Mouse (Mus musculus) forebrain, postnatal 0 days (tissue): ENCODE data around the gene Arpc2. TPM values are rescaled to one million over a fixed set of nuclear protein-coding genes. Genes with fewer than 3 reads are reported as not detected.

ENCODE experiments used
- ATAC-seq: fragments of 200-750 bp; cut with Nextera tagmentation; 2 replicates; pipeline ENCODE4 v1.8.0; 2017; ENCODE audit warnings: mild to moderate bottlenecking, moderate library complexity
- DNase-seq: peaks from one replicate; pipeline ENCODE4 v3.0.0-alpha.2; 2015
- H3K27ac ChIP-seq: fragments of 300-500 bp; sonication (generic); 2 replicates; pipeline ENCODE4 v1.5.1; 2014; ENCODE audit warnings: low read depth, mild to moderate bottlenecking, antibody characterized with exemption, low read length, moderate library complexity, mixed read lengths
- H3K27me3 ChIP-seq: fragments of 300-500 bp; sonication (generic); 2 replicates; pipeline ENCODE4 v1.6.1; 2014; ENCODE audit warnings: mild to moderate bottlenecking, low read length, mixed read lengths; ENCODE audit not compliant: insufficient read depth
- H3K36me3 ChIP-seq: fragments of 300-500 bp; sonication (generic); 2 replicates; pipeline ENCODE4 v1.6.1; 2014; ENCODE audit warnings: mild to moderate bottlenecking, moderate library complexity; ENCODE audit not compliant: insufficient read depth
- H3K4me1 ChIP-seq: fragments of 300-500 bp; sonication (generic); 2 replicates; pipeline ENCODE4 v1.6.1; 2014; ENCODE audit warnings: antibody characterized with exemption; ENCODE audit not compliant: insufficient read depth
- H3K4me2 ChIP-seq: fragments of 300-500 bp; sonication (generic); 2 replicates; pipeline ENCODE4 v1.6.1; 2014; ENCODE audit warnings: low read depth, mild to moderate bottlenecking, moderate library complexity
- H3K4me3 ChIP-seq: fragments of 300-500 bp; sonication (generic); 2 replicates; pipeline ENCODE4 v1.5.1; 2014; ENCODE audit warnings: low read depth, low read length, mixed read lengths
- H3K9ac ChIP-seq: fragments of 300-500 bp; sonication (generic); 2 replicates; pipeline ENCODE4 v1.6.1; 2014; ENCODE audit warnings: mild to moderate bottlenecking
- H3K9me3 ChIP-seq: fragments of 300-500 bp; sonication (generic); 2 replicates; pipeline ENCODE4 v1.6.1; 2016; ENCODE audit warnings: low read length
- CTCF ChIP-seq: sonication (generic); IDR thresholded peaks from 2 replicates; pipeline ENCODE4 v1.5.1; 2016; ENCODE audit warnings: antibody characterized with exemption, control low read depth, low read depth
- WGBS: fragments of 180-500 bp; shearing (Covaris S2); extraction: QIAGEN DNeasy Blood & Tissue Kit; methylation state at CpG from one replicate; pipeline ENCODE4 v1.1.7; 2014; 5-methylcytosine and 5-hydroxymethylcytosine counted together
- polyA plus RNA-seq: library from polyadenylated mRNA; unstranded; fragments of >200 nt; fragmentation: Nextera tagmentation; extraction: Ambion mirVana; gene quantifications from 2 replicates; pipeline ENCODE4 v1.2.1, GENCODE M21; 2015
- total RNA-seq: library from RNA; depleted of rRNA; stranded (reverse); fragments of >200 nt; gene quantifications from 2 replicates; pipeline ENCODE4 v1.2.3, GENCODE M21; 2014

Gene Arpc2
- total and polyA plus RNA-seq, 2 experiments from 2014 or later = 241 to 541 TPM

DNA sequence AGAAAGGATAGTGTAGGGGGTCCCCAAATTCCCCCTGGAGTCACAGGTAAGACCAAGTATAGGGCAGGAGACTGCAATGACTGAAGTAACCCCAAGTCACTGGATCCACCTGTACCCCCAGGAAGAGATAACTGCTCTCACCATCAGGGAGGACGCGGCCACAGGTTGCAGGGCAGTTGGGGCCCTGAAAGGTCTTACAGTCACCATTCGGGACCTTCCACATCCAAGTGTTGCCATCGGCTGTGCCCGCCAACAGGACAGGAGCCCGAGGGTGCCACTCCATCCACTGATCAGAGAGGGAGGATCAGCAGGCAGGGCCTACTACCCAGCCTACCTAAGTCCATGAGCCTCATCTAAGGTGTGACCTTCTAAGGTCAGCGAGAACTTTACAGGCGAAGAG lies 46.0 kb downstream of the Arpc2 start:
- H3K4me3 ChIP-seq = no peak overlapping the region
- ATAC-seq (no peak), DNase-seq (no peak)
- no peak overlapping the region for H3K9ac ChIP-seq
- H3K4me1 ChIP-seq = 0 out of 2 replicates have a peak, but pooled peaks cover 4% of the 10 kb centered on the region
- H3K27me3 ChIP-seq = no peaks in the 10 kb centered on the region
- WGBS = 97% methylated on average over 8 of the region's 8 CpGs
- no peak for TF ChIP-seq CTCF
- no peak overlapping the region for H3K27ac ChIP-seq
- H3K4me2 ChIP-seq = no peak overlapping the region
- peaks cover 39% of the 10 kb centered on the region for H3K36me3 ChIP-seq
- H3K9me3 ChIP-seq = no peaks in the 10 kb centered on the region

DNA sequence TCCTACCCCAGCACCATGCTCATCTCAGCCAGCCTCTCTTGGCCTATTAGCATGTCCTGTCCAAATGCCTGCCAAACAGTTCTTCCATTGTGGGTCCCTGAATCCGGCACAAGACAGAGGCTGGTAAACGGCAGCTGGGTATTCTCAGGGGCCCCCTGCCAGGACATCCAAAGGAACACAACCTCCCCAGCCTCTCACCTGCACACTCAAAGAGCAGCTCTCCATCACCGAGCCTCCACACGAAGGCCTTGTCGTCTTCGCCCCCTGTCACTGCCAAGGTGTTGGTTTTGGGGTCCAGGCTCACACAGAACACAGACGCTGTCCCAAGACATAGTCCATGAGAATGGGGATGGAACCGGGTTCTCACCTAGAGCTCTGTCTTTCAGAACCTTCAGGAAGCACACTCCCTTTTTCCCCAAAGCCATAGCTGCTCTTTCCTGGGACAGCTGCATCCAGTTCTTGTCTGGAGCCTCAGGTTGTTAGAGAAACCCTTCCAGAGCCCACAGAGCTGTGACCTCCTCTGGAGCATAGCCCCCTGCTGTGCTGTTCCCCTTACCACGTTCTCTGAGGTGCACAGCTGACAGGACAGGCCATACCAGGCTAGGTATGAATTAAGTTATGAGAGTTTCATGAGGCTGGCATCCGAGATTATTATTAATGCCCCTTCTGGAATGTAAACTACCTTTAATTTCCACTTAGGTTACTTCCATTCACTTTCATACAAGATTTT lies 47.2 kb downstream of the Arpc2 start:
- Histone ChIP-seq H3K4me3 (no peak overlapping the region), H3K9me3 (no peaks in the 10 kb centered on the region), H3K27ac (no peak overlapping the region), H3K36me3 (peaks cover 39% of the 10 kb centered on the region), H3K27me3 (no peaks in the 10 kb centered on the region), H3K9ac (no peak overlapping the region), H3K4me1 (0 out of 2 replicates have a peak, but pooled peaks cover 4% of the 10 kb centered on the region), H3K4me2 (peak overlapping the region; percentile 83; the same call in 1 of the 2 replicates)
- ATAC-seq = no peak
- WGBS = 88% methylated on average over 10 of the region's 10 CpGs
- no peak for DNase-seq
- no peak for TF ChIP-seq CTCF

DNA sequence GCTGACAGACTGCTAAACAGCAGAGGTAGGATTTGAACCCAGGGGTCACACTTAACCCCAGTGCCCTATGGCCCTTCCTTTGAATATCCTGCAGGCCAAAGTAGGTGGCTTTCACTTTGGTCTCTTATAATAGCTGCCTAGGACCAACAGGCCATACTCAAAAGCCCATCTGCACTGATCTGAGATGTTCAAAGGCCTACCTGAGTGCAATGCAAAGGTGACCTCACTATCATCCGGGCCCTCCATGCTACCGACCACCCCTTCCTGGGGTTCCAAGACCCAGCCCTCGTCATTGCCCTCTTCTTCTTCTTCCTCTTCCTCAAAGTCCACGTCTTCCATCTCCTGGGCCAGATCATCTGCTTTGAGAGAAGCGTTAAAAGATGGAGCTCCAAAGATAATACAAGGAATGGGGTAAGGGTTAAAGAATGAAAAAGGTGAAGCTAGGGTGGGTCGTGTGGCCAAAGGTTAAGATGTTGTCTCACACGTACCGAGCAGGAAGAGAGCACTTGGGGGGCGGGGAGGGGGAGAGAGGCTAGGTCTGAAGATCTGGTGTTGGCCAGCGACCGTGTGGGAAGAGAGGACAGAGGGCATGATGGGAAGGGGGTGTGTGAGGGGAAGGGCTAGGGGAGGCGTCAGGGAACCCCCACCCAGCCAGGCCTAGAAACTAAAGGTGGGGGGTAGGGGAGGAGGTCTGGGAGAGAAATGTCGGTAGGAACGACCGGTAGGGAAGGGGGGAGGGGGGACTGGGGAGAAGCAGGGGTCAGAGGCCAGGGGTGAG lies 48.0 kb downstream of the Arpc2 start:
- Histone ChIP-seq H3K9ac (peak overlapping the region; percentile 81), H3K4me1 (0 out of 2 replicates have a peak, but pooled peaks cover 4% of the 10 kb centered on the region), H3K27me3 (no peaks in the 10 kb centered on the region), H3K9me3 (no peaks in the 10 kb centered on the region), H3K4me3 (peak overlapping the region; percentile 75), H3K27ac (peak overlapping the region; percentile 68), H3K36me3 (peaks cover 40% of the 10 kb centered on the region), H3K4me2 (peak overlapping the region; percentile 83)
- WGBS = 17% methylated on average over 14 of the region's 15 CpGs
- peak; percentile 49 for DNase-seq
- peak; percentile 42 for ATAC-seq
- TF ChIP-seq CTCF = no peak

DNA sequence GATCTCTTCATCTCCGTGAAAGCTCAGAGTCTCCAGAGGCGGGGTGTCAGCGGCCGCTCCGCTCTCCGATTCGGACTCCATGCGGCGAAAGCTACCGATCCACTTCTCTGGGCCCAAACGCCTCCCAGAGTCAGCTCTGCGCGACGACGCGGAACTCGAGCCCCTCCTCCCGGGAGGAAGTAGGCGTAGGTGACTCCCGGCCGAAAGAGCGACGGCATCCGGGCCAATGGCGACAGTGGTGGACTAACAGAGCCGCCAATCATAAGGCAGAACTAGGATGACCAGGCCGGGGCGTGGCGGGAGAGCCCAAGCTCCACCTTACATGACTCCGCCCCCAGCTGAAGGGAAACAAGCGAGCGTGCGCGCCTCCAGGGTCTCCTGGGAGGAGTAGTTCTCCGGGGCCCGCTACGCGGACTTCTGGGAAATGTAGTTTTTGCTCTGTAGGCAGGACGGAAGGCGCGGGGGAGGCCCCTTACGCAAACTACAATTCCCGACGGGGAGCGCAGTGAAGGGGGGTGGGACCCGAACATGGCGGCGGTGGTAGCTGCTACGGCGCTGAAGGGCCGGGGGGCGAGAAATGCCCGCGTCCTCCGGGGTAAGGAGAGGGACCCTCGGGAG lies 48.8 kb downstream of the Arpc2 start, which contains the start of the genes Aamp and Pnkd:
Gene Aamp, minus strand, starts transcription at position 196 of the 618 bp plus-strand sequence.
Gene Pnkd, plus strand, starts transcription at position 388 of the 618 bp plus-strand sequence.
- Histone ChIP-seq H3K27ac (peak within 1 kb of the TSS; percentile 68), H3K27me3 (no peaks in the 10 kb centered on the region), H3K9ac (peak within 1 kb of the TSS; percentile 81), H3K4me3 (peak within 1 kb of the TSS; percentile 75), H3K9me3 (no peaks in the 10 kb centered on the region), H3K36me3 (peaks cover 43% of the 10 kb centered on the region), H3K4me1 (0 out of 2 replicates have a peak, but pooled peaks cover 4% of the 10 kb centered on the region), H3K4me2 (peak within 1 kb of the TSS; percentile 83)
- peak; percentile 100 for DNase-seq
- peak; percentile 96 for ATAC-seq
- 1% methylated on average over 56 of the region's 56 CpGs for WGBS
- TF ChIP-seq CTCF = no peak; the same call in 1 of the 2 replicates

DNA sequence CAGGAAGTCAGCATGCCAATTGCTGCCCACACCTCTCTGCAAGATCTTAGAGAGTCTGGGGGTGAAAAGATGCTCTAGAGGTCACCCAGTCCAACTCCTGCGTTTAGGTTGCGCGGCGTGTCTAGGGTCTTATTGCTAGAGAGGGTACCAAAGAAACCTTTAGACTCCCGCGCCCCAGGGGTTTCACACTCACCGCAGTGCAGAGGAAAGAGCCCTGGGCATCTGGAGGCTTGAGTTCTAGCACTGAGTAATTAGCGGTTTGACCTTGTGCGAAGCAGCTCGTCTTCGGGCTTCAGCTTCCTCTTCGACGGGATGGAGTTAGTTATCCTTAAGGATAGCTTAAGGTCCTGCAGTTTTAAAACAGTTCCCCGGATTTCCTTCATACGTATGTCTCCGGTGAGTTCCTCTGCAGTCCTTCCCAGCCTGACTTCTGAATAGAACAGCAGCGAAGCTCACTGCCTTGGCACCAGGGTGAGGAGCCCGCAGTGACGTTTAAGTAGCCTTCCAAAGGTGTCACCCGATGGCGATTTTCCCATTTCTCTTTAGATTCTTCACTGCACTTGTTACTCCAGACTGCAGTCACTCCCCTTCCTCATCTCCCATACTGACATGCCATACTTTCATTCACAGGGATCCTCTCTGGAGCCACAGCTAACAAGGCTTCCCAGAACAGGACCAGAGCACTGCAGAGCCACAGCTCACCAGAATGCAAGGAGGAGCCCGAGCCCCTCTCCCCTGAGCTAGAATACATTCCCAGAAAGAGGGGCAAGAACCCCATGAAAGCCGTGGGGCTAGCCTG lies 49.5 kb downstream of the Arpc2 start:
- no peak for TF ChIP-seq CTCF
- Histone ChIP-seq H3K27me3 (no peaks in the 10 kb centered on the region), H3K9ac (peak overlapping the region; percentile 65), H3K4me1 (0 out of 2 replicates have a peak, but pooled peaks cover 4% of the 10 kb centered on the region), H3K4me2 (peak overlapping the region; percentile 82), H3K4me3 (peak overlapping the region; percentile 75), H3K9me3 (no peaks in the 10 kb centered on the region), H3K36me3 (peaks cover 35% of the 10 kb centered on the region), H3K27ac (0 out of 2 replicates have a peak overlapping the region, but pooled peaks have one; percentile 31)
- ATAC-seq (peak; percentile 1), DNase-seq (peak; percentile 21)
- WGBS = 5% methylated on average over 23 of the region's 23 CpGs
